Comparison of ENCODE assay signal across 7 mouse cellular contexts in genomic region chr6:56066632-56067282, GRCm38 (mm10). TPM values are rescaled to one million over a fixed set of nuclear protein-coding genes. Genes with fewer than 3 reads are reported as not detected.
DNase-seq lines count a peak whose midpoint lies in the region; ATAC-seq and TF ChIP-seq lines count a peak whose summit lies in the region.

No protein-coding gene starts in this region.

- H3K27ac ChIP-seq in forebrain, embryonic 16.5 days (ENCODE audit: low read length), result no peak overlapping the region
- no peak overlapping the region for H3K27ac ChIP-seq in liver, embryonic 14.5 days

- 41% methylated on average over 5 of the region's 5 CpGs for WGBS in forebrain, embryonic 16.5 days
- WGBS in liver, embryonic 14.5 days (ENCODE audit: insufficient replicate concordance), result 31% methylated on average over 5 of the region's 5 CpGs

- no peak overlapping the region for H3K9ac ChIP-seq in forebrain, embryonic 16.5 days (replicated peaks; ENCODE audit: low read depth, low read length)
- H3K9ac ChIP-seq in liver, embryonic 14.5 days (replicated peaks), result no peak overlapping the region

- peak; percentile 85 for ATAC-seq in forebrain, embryonic 16.5 days
- no peak for ATAC-seq in liver, embryonic 14.5 days (ENCODE audit: insufficient read depth)

- H3K9me3 ChIP-seq in forebrain, embryonic 16.5 days (ENCODE audit: control insufficient read depth, low read length), result no peaks in the 10 kb centered on the region
- no peaks in the 10 kb centered on the region for H3K9me3 ChIP-seq in liver, embryonic 14.5 days (ENCODE audit: control insufficient read depth, low read length)

- peak; percentile 4 for DNase-seq in urinary bladder, postnatal 25 days (ENCODE audit: low spot score)
- no peak for DNase-seq in urinary bladder, adult 2 months (ENCODE audit: low spot score)
- DNase-seq in cerebellum, adult 11 months, result peak; percentile 38
- DNase-seq in kidney, adult 8-10 months, result peak; percentile 14 to 19
- DNase-seq in liver, embryonic 14.5 days (ENCODE audit: low read depth in 3 of 3, low spot score in 3 of 3), result peak in 1 of 3 experiments; percentile 1
- DNase-seq in right cerebral cortex, adult 2 months (ENCODE audit: low spot score in 2 of 2), result peak; percentile 33 to 63

- H3K4me3 ChIP-seq in forebrain, embryonic 16.5 days (replicated peaks; ENCODE audit: low read length), result no peak overlapping the region
- H3K4me3 ChIP-seq in liver, embryonic 14.5 days (ENCODE audit: insufficient read depth in 1 of 2, low read depth in 2 of 2, low read length in 2 of 2), result no peak overlapping the region

- H3K4me2 ChIP-seq in forebrain, embryonic 16.5 days (ENCODE audit: low read length), result no peak overlapping the region
- no peak overlapping the region for H3K4me2 ChIP-seq in liver, embryonic 14.5 days (ENCODE audit: low read depth)

- no peak for TF ChIP-seq EP300 in liver, embryonic 14.5 days (IDR thresholded peaks at IDR 0.05; ENCODE audit: low read depth)

- H3K36me3 ChIP-seq in forebrain, embryonic 16.5 days (ENCODE audit: control insufficient read depth, insufficient read depth), result no peaks in the 10 kb centered on the region
- no peaks in the 10 kb centered on the region for H3K36me3 ChIP-seq in liver, embryonic 14.5 days (replicated peaks; ENCODE audit: control insufficient read depth, insufficient read depth, low read depth)

- peak; percentile 38; the same call in 1 of the 2 replicates for TF ChIP-seq CTCF in liver, embryonic 14.5 days (IDR thresholded peaks at IDR 0.05; ENCODE audit: low read depth)

- H3K27me3 ChIP-seq in forebrain, embryonic 16.5 days (replicated peaks; ENCODE audit: control insufficient read depth, insufficient read depth, low read length), result no peaks in the 10 kb centered on the region
- H3K27me3 ChIP-seq in liver, embryonic 14.5 days (ENCODE audit: control insufficient read depth, insufficient read depth, low read length), result no peaks in the 10 kb centered on the region

- H3K4me1 ChIP-seq in forebrain, embryonic 16.5 days (replicated peaks; ENCODE audit: control insufficient read depth, insufficient read depth, low read length), result no peaks in the 10 kb centered on the region
- H3K4me1 ChIP-seq in liver, embryonic 14.5 days (replicated peaks; ENCODE audit: control insufficient read depth in 2 of 2, insufficient read depth in 2 of 2, low read length in 1 of 2), result no peaks in the 10 kb centered on the region

RNA-seq across cellular contexts. Expression of gene Ppp1r17, which starts 49.5 kb away (rescaled TPM):
- 0.07 TPM in 1 of 2 replicates, not detected in the other for polyA plus RNA-seq in urinary bladder, adult 2 months (2012; rRNA removed)
- 1.3 and 2.9 TPM in 2 replicates for polyA plus RNA-seq in forebrain, embryonic 16.5 days (2015; fragmentation: Nextera tagmentation; extraction: Ambion mirVana)
- not detected in 2 replicates for polyA plus RNA-seq in liver, embryonic 14.5 days (2012; rRNA removed)
- not detected in 2 replicates for polyA plus RNA-seq in liver, embryonic 14.5 days (2014; fragmentation: Nextera tagmentation; extraction: Ambion mirVana)
